Mouse (Mus musculus) gastrocnemius, postnatal 4 days (tissue): ENCODE measurements at regions not wholly inside any gene's neighbourhood (a gene's known extent, or its start where the extent isn't known, plus 50 kb on each side); places are given as distances from the start of the nearest gene placed in this dataset.
"Not testable (repeated sequence)": the region's sequence is repeated elsewhere in the genome, so short reads cannot be mapped to it uniquely, and the experiment has no call there.

Source experiments
- DNase-seq, 2 experiments: peaks; one replicate each; pipeline ENCODE4 v3.0.0; 2021 to 2022; ENCODE audit warnings: low spot score in 2 of 2, mixed read lengths in 2 of 2

DNA sequence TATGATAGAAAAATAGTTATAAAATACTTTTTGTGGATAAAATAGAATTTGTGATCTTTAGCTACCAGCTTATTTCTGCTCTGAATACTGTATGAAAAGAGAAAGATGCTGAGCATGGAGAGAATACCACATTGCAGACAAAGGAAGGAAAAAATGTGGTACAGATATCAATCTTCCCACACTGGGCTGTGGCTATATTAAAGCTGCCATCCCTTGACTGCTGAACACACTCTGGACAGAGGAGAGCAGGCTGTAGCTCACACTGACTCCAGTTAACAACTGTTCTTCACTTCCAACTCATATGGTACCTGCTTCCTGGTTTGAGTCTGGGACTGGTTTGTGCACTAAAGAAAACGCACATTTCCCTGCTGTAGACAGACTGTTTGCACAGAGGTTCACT is 76.7 kb upstream of the Try4 start:
- DNase-seq, result no peak

DNA sequence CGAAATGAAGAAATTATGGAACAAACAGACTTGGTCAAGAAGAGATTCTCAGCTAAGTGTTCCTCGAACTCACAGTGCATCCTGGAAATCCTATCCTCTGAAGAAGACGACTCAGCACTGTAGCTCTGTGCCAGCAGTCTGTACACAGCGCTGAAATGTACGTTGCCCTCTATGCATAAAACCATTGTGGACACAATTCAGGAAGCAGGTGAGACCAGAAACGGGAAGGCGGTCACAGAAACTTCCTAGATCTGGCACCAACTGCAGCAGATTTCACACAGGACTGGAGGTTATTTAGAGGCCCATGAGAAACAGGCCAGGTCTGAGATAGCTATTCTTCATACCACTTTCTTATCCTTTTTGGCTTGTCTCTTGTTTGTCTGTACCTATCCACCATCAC is 83.7 kb upstream of the Try4 start:
- DNase-seq, result no peak

DNA sequence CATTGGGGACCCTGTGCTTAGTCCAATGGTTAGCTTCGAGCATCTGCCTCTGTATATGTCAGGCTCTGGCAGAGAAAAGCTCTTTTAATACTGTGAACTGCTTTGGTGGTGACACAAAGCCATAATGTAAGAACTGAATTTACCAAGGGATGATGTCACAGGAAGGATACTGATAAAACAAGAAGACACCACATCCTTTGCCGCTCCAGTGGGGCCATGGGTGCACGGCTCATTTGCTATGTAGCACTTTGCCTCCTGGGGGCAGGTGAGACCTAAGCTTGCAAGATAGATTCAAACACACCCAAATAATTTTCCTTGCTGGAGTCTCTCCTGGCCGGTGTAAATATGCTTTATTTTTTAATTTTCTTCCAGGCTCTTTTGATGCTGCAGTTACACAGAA is 86.2 kb upstream of the Try4 start:
- no peak for DNase-seq

DNA sequence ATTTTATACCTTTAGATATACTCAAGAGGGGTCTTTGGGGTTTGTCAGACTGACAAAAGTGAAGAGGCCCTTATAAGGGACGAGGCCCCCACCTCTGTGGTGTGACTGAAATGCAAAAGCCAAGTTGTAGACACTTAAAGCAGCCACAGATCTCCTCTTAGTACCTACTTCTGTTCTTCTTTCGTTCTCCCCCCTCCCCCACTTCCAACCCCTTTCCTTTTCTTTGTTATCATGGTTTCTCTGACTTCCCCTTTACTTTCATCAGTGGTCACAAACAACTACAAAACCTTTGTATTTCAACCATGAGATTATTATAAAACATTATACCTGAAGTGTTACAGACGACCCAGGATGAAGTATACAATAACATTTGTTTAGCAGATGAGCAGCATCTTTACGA is 96.2 kb upstream of the Try4 start:
- no peak for DNase-seq

DNA sequence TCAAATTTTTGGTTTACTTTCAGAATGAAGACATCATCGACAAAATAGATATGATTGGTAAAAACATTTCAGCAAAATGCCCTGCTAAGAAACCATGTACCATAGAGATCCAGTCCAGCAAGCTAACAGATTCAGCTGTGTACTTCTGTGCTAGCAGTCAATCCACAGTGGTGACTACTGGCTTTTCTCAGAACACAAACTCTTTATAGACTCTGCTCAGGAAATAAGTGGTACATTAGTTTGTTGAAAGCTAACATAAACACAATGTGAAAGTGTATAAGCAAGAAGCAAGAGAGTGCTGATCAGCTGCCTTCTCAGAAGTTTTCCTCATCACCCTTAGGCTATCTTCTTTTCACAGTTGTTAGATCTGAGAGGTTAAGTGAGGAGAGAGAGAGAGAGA is 99.2 kb upstream of the Try4 start:
- no peak for DNase-seq

DNA sequence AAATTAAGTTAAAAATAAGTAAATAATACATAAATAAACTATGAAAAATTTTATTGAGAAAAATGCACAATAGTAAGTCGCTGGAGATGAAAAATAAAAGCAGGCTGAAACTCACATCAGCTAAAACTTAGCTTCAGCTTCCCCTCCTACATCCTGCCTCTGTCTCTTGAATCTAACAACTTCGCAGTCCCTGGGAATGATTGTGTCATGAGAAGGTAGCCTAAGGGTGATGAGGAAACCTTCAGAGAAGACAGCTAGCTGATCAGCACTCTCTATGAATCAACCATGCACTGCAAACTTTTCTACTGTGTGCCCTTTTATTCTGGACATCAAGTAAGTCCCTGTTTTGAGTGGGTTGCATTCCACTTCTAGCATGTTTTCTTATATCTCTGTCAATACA is 99.8 kb upstream of the Try4 start:
- DNase-seq, result no peak

DNA sequence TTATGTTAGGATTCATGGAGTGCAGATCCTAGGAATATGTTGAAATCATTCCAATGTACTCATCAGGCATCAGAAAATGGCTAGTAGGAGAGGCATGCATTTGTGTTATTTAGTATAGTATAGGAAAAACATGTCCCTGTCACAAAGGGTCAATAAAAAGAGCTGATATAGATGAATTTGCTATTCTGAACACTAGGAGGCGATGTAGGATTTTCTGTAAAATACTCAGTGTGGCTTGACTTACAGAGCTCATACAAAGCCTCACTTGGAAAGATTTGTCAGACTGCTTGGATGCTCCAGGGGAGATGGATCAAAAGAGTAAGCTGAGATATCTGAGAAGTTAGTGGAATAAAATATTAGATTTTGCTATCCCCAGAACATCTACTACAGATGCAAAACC is 107.6 kb upstream of the Try4 start:
- no peak for DNase-seq

DNA sequence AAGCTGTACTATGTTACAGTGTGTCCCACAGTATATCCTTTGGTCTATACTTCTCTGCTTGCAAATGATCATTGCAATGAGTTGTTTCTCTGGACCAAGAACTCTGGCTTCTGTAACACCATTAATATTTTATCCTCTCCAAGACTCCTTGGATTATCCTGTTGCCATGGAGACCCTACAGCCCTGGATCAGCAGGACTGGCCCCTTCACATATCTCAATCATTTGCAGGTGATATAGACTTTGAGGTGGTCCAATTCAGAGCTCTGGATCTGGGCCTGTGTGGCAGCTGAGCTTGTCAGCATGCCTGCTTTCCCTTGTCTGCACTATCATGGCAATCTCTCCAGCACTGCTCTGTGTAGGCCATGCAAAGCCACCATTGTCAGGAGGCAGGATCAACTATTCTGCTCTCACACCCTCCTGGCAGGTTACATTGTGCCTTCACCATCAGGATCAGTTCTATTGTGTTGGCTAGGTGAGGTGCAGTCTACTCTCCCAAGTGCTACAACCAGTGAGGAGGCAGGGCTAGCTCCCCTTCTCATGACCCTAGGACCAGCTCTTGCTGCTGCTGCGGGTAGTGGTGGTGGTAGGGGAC is 110.2 kb upstream of the Try4 start:
- DNase-seq, result no peak

DNA sequence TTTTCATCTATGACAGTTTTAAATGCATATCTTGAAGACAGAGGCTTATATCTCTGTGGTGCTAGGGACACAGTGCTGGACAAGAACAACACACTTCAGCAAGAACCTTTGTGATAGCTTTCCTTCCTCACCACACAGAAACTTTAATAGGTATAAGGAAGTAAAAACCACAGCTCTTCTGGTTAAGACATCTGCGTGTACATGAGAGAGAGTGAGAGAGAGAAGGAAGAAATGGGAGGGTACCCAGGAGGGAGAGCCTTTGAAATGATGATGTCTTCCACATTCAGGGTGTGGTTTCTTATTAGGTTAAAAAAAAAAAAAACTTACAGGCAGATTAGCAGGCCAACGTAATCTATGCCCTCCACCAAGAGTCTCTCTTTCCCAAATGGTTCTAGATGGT is 113.2 kb upstream of the Try4 start:
- DNase-seq, result no peak

DNA sequence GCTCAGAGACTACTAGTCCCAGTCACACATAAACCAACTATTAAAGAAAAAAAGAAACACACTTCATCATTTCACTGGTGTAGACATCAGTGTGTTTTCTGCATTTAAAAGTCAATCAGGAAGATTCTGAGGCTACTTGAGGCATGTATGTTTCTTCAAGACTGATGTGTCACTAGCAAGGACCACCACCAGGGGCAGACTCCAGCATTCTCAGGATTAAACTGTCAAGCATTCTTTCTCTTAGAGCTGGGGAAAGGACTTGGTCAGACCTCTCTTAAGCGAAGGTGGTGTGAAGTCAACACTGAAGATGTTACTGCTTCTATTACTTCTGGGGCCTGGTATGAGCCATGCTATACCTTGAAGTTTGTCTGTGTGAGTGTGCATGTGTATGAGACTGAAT is 114.1 kb upstream of the Try4 start:
- no peak for DNase-seq

DNA sequence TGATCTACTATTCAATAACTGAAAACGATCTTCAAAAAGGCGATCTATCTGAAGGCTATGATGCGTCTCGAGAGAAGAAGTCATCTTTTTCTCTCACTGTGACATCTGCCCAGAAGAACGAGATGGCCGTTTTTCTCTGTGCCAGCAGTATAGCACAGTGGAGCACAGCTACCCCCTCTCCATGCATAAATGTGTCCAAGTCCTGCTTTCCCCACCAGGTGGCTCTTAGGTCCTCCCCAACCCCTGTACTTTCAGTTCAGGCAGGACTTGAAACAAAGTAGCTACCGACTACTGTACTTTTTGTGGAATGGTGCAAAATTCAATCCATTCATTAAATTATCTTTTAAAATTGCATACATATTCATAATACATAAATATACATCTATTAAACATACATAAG is 123.2 kb upstream of the Try4 start:
- DNase-seq, result no peak

DNA sequence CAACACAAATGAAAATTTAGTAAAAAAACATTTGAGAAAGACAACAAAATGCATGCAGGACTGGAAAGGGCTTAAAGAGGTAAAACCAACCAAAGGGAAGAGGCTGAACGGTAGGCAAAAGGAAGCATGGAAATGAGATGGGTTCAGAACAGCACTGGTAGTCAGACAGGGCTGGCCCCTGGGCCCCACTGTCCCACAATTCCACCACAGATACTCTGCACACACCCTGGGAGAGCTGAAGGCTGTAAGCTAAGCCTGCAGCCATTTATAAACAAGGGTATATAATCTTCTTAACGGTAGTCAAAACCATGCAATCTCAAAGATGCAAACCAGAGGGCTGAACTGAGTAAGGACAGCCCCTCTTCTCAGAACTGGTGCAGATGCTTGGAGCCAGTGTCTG is 124.0 kb upstream of the Try4 start:
- DNase-seq, result no peak

DNA sequence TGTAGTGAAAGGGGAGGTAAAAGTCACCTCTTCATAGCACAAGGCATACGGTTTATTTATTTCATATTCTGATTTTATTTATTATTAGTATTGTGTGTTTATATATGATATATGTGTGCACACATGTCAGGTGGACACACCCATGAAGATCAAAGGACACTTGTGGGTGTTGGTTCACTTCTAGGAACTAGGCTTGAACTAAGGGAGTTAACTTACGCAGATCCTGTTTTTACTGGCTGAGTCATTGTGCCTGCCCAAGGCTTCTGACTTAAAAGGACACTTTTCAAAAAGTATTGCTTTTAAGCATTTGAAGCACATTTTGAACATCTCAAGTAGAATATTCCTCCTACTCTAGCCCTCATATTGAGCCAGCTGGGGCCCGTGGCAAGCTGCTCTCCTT is 124.9 kb upstream of the Try4 start:
- DNase-seq, result no peak

DNA sequence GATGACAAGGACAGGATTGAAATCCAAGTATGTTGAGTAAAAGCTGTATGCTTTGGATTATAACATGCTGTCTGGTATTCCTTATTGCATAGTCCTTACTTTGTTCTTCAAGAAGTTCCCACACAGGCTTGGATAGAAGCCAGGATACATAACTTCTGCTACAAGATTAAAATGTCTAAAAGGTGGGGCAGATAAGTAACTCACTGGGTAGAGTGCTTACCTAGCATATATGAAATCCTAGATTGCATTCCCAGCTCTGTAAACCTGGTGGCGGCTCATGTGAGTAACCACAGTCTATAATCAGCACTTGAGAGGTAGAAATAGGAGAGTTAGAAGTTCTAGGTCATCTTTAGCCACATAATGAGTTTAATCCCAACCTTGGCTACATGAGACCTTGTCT is 126.0 kb upstream of the Try4 start:
- DNase-seq, result no peak

DNA sequence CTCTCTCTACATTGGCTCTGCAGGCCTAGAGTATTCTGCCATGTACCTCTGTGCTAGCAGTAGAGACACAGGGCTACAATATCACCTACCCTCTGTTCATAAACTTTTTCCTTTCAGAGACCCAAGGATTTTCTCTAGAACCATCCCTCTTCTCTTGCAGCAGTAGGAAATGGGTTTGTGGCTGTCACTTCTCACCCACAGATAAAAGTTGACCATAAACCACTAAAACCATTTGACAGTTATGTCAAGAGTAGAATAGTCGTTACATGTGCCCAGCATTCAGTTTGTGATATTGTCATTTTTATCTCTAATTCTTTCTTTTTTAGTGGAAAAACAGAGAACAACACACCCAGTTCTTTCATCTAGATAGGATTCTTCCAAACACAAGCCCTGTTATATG is 128.2 kb upstream of the 2210010C04Rik start:
- DNase-seq, result no peak

DNA sequence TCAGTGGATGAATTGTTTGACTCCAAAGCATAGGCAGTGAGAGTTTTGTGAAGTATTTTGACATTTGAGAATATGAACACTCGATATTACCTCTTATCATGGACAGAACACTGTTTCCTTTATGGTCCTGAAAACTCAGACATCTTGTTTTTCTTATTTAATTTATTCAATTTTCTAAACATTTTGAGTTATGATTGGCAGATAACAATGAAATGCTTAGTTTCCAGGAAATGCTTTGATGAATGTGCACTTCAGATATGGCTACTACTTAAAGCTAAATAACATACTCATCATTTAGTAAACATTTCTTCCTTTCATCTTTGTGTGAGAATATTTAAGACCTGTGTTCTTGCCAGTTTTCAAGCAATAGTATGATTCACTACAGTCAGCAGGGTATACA is 126.4 kb upstream of the 2210010C04Rik start:
- DNase-seq, result no peak

DNA sequence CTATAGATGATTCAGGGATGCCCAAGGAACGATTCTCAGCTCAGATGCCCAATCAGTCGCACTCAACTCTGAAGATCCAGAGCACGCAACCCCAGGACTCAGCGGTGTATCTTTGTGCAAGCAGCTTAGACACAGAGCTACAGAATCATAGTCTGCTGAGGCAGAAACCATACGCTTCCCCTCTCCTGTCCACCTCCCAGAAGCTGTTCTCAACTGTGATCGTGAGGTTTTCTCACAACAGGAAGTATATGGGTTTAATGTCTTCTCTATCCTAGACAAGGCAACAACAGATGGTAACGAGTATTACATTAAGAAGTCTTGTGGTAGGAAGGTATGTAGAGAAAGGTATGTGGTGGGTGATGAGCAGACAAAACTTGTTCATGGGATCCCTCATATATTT is 116.8 kb upstream of the 2210010C04Rik start:
- no peak for DNase-seq

DNA sequence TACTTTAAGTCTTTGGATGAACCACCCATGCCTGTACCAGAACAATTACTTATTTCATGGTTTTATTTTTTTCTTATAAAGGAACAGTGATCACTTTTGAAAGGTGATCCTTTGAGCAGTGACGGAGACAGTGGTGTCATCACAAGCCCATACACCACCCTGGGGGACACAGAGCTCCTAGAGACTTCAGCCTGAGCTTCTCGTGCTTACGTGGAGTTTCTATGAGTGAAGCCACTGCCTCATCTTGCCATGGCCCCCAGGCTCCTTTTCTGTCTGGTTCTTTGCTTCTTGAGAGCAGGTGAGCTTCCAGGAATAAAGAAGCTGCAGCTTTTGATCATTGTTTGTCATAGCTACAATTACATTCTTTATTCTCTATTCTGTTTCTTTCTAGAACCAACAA is 116.2 kb upstream of the 2210010C04Rik start:
- no peak for DNase-seq

DNA sequence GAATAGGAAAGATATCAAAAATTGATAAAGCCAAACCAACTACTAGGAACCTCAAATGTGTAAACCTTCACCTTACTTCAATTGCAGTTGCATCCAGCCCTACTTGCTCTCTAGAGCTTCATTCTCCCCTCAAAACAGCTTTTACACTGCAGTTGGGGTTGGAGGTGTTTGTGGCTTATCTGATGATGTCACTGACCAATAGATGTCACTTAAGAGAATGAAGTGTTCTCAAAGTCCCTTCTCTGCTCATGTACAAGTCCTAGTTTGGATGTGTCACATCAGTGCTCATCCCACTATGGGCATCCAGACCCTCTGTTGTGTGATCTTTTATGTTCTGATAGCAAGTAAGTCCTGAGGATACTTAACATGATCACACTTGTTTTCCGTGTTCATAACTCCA is 105.6 kb upstream of the 2210010C04Rik start:
- DNase-seq, result no peak

DNA sequence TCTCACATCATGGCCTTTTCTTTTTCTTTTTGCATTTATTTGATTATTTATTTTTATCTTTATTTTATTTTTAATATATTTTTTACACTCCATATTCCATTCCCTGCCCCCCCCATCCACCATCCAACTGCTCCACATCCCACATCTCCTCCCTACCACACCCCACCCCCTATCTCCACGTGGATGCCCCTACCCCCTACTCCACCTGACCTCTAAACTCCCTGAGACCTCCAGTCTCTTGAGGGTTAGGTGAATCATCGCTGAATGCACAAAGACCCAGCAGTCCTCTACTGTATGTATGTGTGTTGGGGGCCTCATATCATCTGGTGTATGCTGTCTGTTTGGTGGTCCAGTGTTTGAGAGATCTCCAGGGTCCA is 102.1 kb upstream of the 2210010C04Rik start:
- DNase-seq, result not testable (repeated sequence)

DNA sequence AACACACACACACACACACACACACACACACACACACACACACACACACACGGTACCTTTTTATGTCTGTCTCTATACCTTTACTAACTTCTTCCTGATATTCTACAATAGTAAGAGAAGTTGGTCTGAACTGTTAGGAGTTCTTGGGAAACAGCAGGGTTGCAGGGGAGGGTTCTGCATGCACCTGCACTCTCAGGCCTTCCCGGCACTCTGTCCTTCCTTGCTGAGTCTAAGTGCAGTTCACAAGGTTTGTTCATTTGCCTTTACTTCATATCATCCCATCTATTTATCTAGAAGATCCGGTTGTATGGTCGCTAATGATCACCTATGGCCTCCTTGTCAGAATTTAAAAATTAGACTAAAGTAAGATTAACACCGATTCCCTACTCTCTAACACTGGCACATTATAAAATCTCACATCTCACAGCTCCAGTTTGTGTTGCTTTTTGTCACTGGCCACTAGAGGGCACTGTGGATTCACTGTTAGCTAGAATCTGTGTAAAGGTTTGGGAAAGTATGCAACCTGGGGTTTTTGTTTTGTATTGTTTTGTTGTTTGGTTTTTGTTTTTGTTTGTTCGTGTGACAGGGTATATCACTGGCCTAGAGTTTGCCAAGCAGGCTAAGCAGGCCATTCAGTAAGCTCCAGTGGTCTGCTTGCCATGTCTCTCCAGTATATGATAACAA is 101.5 kb upstream of the 2210010C04Rik start:
- peak in 1 of 2 experiments; percentile 18 for DNase-seq

DNA sequence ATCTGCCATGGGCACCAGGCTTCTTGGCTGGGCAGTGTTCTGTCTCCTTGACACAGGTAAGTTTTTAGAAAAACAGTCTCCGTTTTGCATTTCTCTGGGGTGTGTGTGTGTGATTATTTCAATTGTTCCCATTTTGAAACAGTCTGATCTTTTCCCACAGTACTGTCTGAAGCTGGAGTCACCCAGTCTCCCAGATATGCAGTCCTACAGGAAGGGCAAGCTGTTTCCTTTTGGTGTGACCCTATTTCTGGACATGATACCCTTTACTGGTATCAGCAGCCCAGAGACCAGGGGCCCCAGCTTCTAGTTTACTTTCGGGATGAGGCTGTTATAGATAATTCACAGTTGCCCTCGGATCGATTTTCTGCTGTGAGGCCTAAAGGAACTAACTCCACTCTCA is 99.9 kb upstream of the 2210010C04Rik start:
- DNase-seq, result no peak

DNA sequence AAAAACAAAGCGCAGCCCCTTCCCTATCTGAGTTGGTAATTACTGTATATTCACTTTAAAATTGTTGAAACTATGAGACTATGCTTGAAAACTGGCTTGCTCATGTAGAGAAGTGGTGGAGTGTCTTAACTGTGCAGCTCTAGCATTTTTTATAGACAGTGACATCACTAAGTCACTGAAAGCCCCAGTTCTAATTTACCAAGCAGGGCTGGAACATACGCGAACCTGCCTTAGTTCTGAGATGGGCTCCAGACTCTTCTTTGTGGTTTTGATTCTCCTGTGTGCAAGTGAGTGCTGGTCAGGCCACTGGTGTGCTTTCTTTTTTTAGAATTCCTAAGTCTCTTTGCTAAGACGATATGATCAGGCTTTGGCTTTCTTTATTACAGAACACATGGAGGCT is 94.6 kb upstream of the 2210010C04Rik start:
- no peak for DNase-seq

DNA sequence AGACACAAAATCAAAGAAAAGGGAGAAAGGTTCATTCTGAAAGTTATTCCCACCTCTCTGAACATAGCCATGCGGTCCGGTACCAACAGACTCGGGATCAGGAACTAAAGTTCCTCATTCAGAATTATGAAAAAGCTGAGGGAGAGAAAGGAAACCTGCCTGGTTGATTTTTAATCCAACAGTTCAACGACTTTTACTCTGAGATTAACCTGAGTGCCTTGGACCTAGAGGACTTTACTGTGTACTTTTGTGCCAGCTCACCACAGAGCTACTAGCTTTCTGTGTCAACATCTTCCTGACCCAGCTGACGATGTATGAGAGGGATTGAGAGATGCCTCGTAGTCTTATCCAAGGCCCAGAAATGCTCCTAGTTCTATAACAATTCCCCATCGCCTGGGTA is 92.5 kb upstream of the 2210010C04Rik start:
- no peak for DNase-seq
